Mouse (Mus musculus): ENCODE measurements around the gene Atp6v1e2. TPM values are rescaled to one million over a fixed set of nuclear protein-coding genes. Genes with fewer than 3 reads are reported as not detected.
A peak's percentile ranks its signal among the peaks of the same experiment; 100 is the strongest.

Gene Atp6v1e2
- total RNA-seq, 2 experiments from 2014 or later: not detected

GRCm38 (mm10) chr17:86929981-86930380 is 17.7 kb downstream of the Atp6v1e2 start:
- intact Hi-C loops (cut with DNase I): no loop called here
- DNase-seq (ENCODE audit: extremely low spot score in 1 of 2, low spot score in 2 of 2): no peak

DNA sequence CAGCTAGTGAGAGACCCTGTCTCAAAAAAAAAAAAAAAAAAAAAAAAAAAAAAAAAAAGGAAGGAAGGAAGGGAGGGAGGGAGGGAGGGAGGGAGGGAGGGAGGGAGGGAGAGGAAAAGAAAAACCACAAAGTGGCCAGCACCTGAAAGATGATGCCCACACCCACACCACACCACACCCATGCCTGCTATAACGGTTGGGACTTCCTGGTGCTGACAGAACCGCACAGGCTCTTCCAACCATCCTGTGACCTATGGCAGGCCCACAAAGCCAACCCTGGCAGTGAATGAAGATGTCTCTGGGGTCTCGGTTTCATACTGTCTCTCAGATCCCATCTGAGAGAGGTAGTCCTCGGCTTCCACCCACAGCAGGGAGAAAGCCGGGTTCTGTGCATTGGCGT is 18.3 kb downstream of the Atp6v1e2 start:
- intact Hi-C loops (cut with DNase I): no loop called here
- DNase-seq (ENCODE audit: extremely low spot score in 1 of 2, low spot score in 2 of 2): no peak

DNA sequence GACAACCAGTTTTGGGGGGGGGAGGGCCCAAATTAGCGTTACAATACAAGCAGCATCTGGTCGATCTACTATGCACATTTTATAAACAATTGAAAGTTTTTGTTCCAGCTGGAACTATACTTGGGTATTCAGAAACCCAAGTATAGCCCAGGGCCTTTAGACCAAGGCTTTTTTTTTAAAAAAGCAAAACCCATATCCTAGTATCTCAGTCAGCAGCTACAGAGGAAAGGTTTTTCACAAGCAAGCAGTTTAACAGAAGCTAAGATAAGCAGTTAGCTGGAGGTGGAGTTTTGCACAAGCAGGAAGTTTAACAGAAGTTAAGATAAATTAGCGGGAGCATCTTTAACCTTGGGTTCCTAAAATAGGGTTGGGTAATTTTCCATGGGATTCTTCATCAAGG is 20.9 kb downstream of the Atp6v1e2 start:
- intact Hi-C loops (cut with DNase I): no loop called here
- no peak for DNase-seq (ENCODE audit: extremely low spot score in 1 of 2, low spot score in 2 of 2)

GRCm38 (mm10) chr17:86924679-86925078 is 23.0 kb downstream of the Atp6v1e2 start:
- peak in 1 of 2 experiments; percentile 12 for DNase-seq (ENCODE audit: extremely low spot score in 1 of 2, low spot score in 2 of 2)
- intact Hi-C loops (cut with DNase I): loop anchor here (5.0 kb wide), 1 partner anchor 38 kb away; the partner anchor contains the start of gene Rhoq

DNA sequence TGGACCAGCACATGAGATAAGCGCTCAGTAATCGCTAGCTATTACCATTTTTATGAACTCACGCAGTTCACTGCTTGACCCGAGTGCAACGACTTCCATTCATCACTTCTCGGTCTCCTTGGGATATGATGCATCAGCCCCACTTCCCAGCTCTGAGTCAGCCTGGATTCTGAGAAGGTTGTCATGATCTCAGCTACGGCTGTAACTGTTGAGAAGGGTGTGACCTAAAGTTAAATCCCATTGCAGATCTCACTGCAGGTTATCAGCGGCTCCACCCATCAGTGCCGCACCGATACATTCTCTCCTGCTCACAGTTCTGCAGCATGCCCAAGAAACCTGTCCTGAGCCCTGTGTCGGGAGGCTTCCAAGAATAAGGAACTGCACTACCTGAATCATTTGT is 28.0 kb downstream of the Atp6v1e2 start:
- intact Hi-C loops (cut with DNase I): loop anchor here (5.0 kb wide), 1 partner anchor 43 kb away; the partner anchor contains the start of gene Rhoq
- no peak for DNase-seq (ENCODE audit: extremely low spot score in 1 of 2, low spot score in 2 of 2)

DNA sequence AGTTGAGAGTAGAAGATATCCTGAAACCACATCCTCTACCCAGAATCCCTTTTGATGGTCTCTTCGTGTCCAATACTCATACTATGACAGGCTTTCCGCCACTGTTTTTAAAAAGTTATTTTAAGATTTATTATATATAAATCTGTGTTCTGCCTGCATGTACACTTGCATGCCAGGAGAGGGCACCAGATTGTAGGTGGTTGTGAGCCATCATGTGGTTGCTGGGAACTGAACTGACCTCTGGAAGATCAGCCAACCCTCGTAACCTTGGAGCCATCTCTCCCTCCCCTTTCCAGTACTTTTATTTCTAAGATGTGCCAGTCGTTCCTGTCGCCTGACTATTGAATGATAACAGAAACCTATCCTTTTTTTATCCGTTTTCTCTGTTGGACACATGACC is 28.9 kb downstream of the Atp6v1e2 start:
- peak in 1 of 2 experiments; percentile 37 for DNase-seq (ENCODE audit: extremely low spot score in 1 of 2, low spot score in 2 of 2)
- intact Hi-C loops (cut with DNase I): no loop called here

DNA sequence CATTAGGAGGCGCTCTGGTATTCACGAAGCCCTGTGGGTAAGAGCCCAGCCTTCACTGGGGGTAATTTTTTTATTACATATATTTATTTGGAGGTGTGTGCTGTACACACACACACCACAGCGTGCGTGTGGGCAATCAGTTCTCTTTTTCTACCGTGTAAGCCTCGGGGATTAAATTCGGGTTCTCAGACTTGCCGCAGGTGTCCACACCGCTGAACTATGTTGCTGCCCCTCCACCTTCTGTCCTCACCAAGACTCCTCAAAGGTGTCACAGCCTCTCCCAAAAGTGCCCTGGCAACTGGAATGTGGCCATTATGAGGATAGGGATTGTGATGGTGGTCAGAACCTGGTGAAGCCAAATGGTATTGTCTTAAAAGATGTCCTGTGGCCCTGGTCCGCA is 30.6 kb downstream of the Atp6v1e2 start, which contains the start of gene Tmem247:
Gene Tmem247 (plus strand): TSS at position 301 of the 400 bp plus-strand sequence.
- DNase-seq (ENCODE audit: extremely low spot score in 1 of 2, low spot score in 2 of 2): no peak
- intact Hi-C loops (cut with DNase I): loop anchor here (2.0 kb wide), 1 partner anchor 332 kb away; no protein-coding TSS in a partner anchor

- intact Hi-C loops (cut with DNase I): no loop called here
- DNase-seq (ENCODE audit: extremely low spot score in 1 of 2, low spot score in 2 of 2): no peak
Measured at GRCm38 (mm10) chr17:86915540-86915939, 32.2 kb downstream of the Atp6v1e2 start.

GRCm38 (mm10) chr17:86913003-86913607 is 34.6 kb downstream of the Atp6v1e2 start:
- intact Hi-C loops (cut with DNase I): loop anchor here (5.0 kb wide), 1 partner anchor 129 kb away; no protein-coding TSS in a partner anchor
- DNase-seq (ENCODE audit: extremely low spot score in 1 of 2, low spot score in 2 of 2): no peak

- no peak for DNase-seq (ENCODE audit: extremely low spot score in 1 of 2, low spot score in 2 of 2)
- intact Hi-C loops (cut with DNase I): loop anchor here (5.0 kb wide), 1 partner anchor 131 kb away; no protein-coding TSS in a partner anchor
Measured at GRCm38 (mm10) chr17:86911261-86911660, 36.4 kb downstream of the Atp6v1e2 start.

DNA sequence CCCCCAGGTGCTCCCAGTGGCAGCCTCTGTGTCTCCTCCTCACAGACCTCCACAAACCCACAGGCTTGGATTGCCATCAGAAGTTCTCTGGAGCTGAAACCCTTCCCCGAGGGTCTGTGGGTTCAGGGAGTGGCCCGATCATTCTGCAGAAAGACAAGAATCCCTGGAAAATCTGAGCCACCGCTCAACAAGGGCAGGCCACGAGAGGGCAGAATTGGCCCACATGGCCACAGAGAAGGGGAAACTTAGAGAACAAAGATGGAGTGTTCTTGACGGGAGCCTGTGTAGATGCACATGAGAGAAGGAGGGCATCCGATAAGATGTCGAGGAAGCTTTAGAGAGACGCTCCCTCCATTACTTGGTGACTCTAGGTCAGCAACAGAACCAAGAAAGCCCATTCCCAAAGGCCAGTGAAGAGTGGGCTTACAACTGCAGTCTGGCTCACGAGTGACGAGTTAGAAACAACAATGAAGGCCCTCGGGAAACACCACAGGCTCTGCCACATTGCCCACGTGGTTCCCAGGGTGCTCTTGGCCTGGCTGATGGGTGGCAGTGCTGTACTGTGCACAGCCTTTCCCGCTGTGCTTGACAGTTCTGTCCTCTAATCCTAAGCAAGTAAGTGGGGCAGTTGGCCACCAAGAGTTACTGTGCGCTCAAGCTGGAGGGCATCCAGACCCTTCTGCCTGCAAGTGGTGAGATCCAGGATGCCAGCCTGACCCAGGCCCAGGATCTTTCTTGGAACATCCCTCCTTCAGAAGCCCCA is 37.8 kb downstream of the Atp6v1e2 start:
- peak in 1 of 2 experiments; percentile 57 for DNase-seq (ENCODE audit: extremely low spot score in 1 of 2, low spot score in 2 of 2)
- intact Hi-C loops (cut with DNase I): loop anchor here (5.0 to 10.0 kb wide), 3 partner anchors 132 to 413 kb away; partner anchors contain the start of gene Epas1

DNA sequence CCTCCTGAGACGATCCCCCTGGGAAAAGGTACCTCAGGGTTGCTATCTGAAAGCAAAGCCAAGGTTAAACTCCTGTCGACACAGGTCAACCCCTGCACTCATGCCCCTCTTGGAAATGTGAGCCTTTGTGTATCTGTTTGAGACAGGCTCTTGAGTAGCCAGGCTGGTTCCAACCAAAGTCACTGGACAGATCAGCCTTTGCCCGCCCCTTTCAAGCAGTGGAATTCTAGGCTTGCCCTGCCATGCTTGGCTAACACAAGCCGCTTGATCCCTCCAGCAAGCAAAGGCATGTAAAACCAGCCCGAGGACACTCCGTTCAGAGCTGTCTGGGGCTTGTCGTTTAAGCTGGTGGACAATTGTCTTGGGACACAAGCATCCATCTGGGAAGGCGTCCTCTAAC is 39.4 kb downstream of the Atp6v1e2 start:
- no peak for DNase-seq (ENCODE audit: extremely low spot score in 1 of 2, low spot score in 2 of 2)
- intact Hi-C loops (cut with DNase I): loop anchor here (5.0 to 10.0 kb wide), 2 partner anchors 154 to 411 kb away; partner anchors contain the start of gene Epas1

- intact Hi-C loops (cut with DNase I): loop anchor here (5.0 to 10.0 kb wide), 2 partner anchors 152 to 410 kb away; partner anchors contain the start of gene Epas1
- DNase-seq (ENCODE audit: extremely low spot score in 1 of 2, low spot score in 2 of 2): peak in 1 of 2 experiments; percentile 35
Measured at GRCm38 (mm10) chr17:86907092-86907491, 40.6 kb downstream of the Atp6v1e2 start.

GRCm38 (mm10) chr17:86906601-86907000 is 41.1 kb downstream of the Atp6v1e2 start:
- DNase-seq (ENCODE audit: extremely low spot score in 1 of 2, low spot score in 2 of 2): no peak
- intact Hi-C loops (cut with DNase I): loop anchor here (5.0 to 10.0 kb wide), 2 partner anchors 152 to 409 kb away; partner anchors contain the start of gene Epas1

GRCm38 (mm10) chr17:86906136-86906461 is 41.6 kb downstream of the Atp6v1e2 start:
- DNase-seq (ENCODE audit: extremely low spot score in 1 of 2, low spot score in 2 of 2): peak; percentile 85
- intact Hi-C loops (cut with DNase I): loop anchor here (5.0 to 10.0 kb wide), 2 partner anchors 151 to 409 kb away; partner anchors contain the start of gene Epas1

DNA sequence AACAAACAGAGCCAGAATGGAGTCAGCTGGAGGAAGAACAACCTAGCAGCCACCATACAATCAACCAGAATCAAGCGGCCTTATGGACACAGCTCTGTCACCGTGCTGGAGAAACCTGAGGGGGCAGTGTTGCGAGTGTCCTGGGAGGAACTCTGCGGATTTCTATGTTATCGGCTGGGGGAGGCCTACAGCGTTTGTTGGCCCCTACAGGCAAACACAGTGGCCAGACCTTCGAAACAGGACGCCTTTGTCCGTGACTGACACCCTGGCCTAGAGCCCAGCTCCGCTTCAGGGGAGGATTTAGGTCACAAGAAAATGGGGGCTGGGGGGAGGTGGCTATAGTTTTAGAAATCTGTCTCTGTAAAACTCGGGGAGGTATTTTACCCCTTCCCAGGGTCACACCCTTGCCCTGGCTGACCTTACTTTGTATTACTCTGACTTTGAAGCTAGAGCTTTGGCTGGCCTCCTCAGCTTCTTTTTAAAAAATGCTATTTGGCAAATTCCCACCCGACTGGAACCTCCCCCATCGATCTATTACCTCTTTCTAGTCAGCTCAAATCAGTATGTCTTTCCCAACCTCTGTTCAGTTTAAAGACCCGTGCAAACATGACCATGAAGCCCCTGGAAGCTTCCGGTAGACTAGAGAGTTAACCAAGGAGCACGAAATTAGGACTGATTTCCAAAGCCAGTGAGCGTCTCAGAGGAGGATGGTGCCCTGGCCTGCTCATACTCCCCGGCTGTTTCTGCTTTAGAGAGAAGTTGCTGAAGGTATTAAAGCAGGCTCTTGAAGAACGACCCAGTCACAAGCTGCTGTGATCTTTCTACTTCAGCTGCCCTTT is 42.2 kb downstream of the Atp6v1e2 start:
- intact Hi-C loops (cut with DNase I): loop anchor here (2.0 to 10.0 kb wide), 3 partner anchors 151 to 743 kb away; partner anchors contain the start of gene Epas1

DNA sequence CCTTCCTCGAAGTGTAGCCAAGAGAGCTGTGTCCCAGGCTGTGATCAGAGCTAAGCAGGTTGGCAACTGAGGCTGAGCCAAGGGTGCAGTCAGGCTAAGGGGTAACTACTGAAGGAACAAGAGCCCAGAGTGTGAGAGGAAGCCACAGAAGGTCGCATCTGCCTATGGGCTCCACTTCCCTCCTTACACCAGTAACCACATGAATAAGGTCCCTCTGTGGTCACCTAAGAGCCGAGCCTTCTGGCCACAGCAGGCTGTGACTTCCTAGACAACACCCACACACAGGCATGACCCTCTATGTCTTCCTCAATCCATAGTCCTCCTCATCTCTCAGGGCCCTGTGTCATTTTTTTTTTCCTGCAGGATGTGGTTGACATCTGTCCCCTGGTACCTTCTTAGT is 43.5 kb downstream of the Atp6v1e2 start:
- DNase-seq (ENCODE audit: extremely low spot score in 1 of 2, low spot score in 2 of 2): no peak
- intact Hi-C loops (cut with DNase I): loop anchor here (2.0 to 10.0 kb wide), 2 partner anchors 149 to 741 kb away; partner anchors contain the start of gene Epas1

More for the DNA sequence above, 42.2 kb downstream of the Atp6v1e2 start:
- peak; percentile 58 to 84 for DNase-seq (ENCODE audit: extremely low spot score in 1 of 2, low spot score in 2 of 2)

GRCm38 (mm10) chr17:86903596-86903995 is 44.1 kb downstream of the Atp6v1e2 start:
- DNase-seq (ENCODE audit: extremely low spot score in 1 of 2, low spot score in 2 of 2): peak in 1 of 2 experiments; percentile 49
- intact Hi-C loops (cut with DNase I): loop anchor here (2.0 to 10.0 kb wide), 2 partner anchors 149 to 369 kb away; partner anchors contain the start of gene Epas1
